Mouse (Mus musculus): Measurements from ENCODE around the gene Speer4a. TPM values are rescaled to one million over a fixed set of nuclear protein-coding genes. Genes with fewer than 3 reads are reported as not detected.
"Not testable (repeated sequence)": the region's sequence is repeated elsewhere in the genome, so short reads cannot be mapped to it uniquely, and the experiment has no call there.

Gene Speer4a
- 0.12 and 0.17 TPM in 2 replicates for polyA plus RNA-seq (2014; fragmentation: Nextera tagmentation; extraction: Ambion mirVana)

DNA sequence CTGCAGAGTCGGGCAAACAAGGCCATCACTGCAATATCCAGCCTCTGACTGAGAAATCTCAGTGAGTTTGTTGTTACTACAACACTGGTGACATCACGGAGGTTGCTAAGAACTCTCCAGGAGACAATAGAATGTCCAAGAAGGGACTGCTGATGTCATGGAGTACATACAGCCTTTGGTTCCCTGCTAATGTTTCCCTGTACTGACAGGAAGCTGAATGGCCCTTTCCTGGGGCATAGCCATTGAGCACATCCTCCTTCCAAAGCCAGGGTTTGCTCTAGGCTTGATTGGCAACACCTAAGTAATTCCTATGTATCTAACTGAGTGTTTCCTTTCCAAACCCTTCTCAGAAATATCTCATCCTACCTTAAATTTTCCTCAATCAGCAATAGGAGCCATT lies at the start of gene Speer4a:
Speer4a (minus strand) TSS at position 101 of the 400 bp plus-strand sequence.
- not testable (repeated sequence) for H3K36me3 ChIP-seq (ENCODE audit: control insufficient read depth, insufficient read depth, low read length); H3K27me3 ChIP-seq (ENCODE audit: control insufficient read depth, insufficient read depth, low read length); H3K9ac ChIP-seq (ENCODE audit: low read length); H3K27ac ChIP-seq (ENCODE audit: low read depth, low read length); H3K4me2 ChIP-seq (ENCODE audit: low read depth, low read length, severe bottlenecking); H3K4me1 ChIP-seq (replicated peaks; ENCODE audit: control insufficient read depth, insufficient read depth, low read length); DNase-seq (ENCODE audit: low spot score); ATAC-seq (replicated peaks; ENCODE audit: low FRiP score); H3K4me3 ChIP-seq (ENCODE audit: low read depth, low read length); H3K9me3 ChIP-seq (ENCODE audit: control insufficient read depth, low read length)
- 72% methylated on average over 2 of the region's 2 CpGs for WGBS

DNA sequence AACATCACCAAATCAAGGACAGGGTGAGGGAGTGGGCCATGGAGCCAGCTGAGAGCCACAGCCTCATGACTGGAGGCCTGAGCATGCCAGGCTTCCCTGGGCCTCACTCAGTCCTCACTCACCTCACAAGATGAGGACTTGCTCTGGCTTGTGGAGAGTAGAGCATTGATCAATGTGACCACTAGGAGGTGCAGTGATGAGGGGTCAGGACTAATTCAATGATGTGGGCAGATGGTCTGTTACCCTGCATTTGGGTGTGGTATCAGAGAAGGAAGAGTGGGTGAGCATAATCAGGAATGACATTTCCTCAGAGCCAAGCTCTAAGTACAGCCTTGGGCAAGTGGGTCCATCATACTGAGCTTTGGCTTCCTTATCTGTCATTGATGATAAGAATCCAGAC lies 39.7 kb upstream of the Speer4a start:
- not testable (repeated sequence) for H3K36me3 ChIP-seq (ENCODE audit: control insufficient read depth, insufficient read depth, low read length); DNase-seq (ENCODE audit: low spot score); H3K4me3 ChIP-seq (ENCODE audit: low read depth, low read length); H3K9me3 ChIP-seq (ENCODE audit: control insufficient read depth, low read length); H3K27me3 ChIP-seq (ENCODE audit: control insufficient read depth, insufficient read depth, low read length); ATAC-seq (replicated peaks; ENCODE audit: low FRiP score); H3K9ac ChIP-seq (ENCODE audit: low read length); H3K4me1 ChIP-seq (replicated peaks; ENCODE audit: control insufficient read depth, insufficient read depth, low read length); H3K27ac ChIP-seq (ENCODE audit: low read depth, low read length); H3K4me2 ChIP-seq (ENCODE audit: low read depth, low read length, severe bottlenecking)

GRCm38 (mm10) chr5:26070716-26071115 lies 31.4 kb upstream of the Speer4a start:
- 86% methylated on average over 24 of the region's 24 CpGs for WGBS
- Histone ChIP-seq H3K36me3 (ENCODE audit: control insufficient read depth, insufficient read depth, low read length) (no peaks in the 10 kb centered on the region), H3K4me3 (ENCODE audit: low read depth, low read length) (no peak overlapping the region), H3K9ac (ENCODE audit: low read length) (no peak overlapping the region), H3K4me2 (ENCODE audit: low read depth, low read length, severe bottlenecking) (no peak overlapping the region), H3K27me3 (ENCODE audit: control insufficient read depth, insufficient read depth, low read length) (no peaks in the 10 kb centered on the region), H3K4me1 (replicated peaks; ENCODE audit: control insufficient read depth, insufficient read depth, low read length) (no peaks in the 10 kb centered on the region), H3K9me3 (ENCODE audit: control insufficient read depth, low read length) (no peaks in the 10 kb centered on the region), H3K27ac (ENCODE audit: low read depth, low read length) (no peak overlapping the region)
- DNase-seq (ENCODE audit: low spot score) (peak; percentile 46), ATAC-seq (replicated peaks; ENCODE audit: low FRiP score) (no peak)

DNA sequence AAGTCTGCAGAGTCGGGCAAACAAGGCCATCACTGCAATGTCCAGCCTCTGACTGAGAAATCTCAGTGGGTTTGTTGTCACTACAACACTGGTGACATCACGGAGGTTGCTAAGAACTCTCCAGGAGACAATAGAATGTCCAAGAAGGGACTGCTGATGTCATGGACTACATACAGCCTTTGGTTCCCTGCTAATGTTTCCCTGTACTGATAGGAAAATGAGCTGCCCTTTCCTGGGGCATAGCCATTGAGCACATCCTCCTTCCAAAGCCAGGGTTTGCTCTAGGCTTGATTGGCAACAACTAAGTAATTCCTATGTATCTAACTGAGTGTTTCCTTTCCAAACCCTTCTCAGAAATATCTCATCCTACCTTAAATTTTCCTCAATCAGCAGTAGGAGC lies 19.1 kb upstream of the Speer4a start, which contains the start of gene Gm7347:
Gm7347 (minus strand) TSS at position 101 of the 400 bp plus-strand sequence.
- not testable (repeated sequence) for H3K9me3 ChIP-seq (ENCODE audit: control insufficient read depth, low read length); H3K4me3 ChIP-seq (ENCODE audit: low read depth, low read length); H3K9ac ChIP-seq (ENCODE audit: low read length); H3K27me3 ChIP-seq (ENCODE audit: control insufficient read depth, insufficient read depth, low read length); DNase-seq (ENCODE audit: low spot score); H3K36me3 ChIP-seq (ENCODE audit: control insufficient read depth, insufficient read depth, low read length); H3K4me2 ChIP-seq (ENCODE audit: low read depth, low read length, severe bottlenecking); H3K4me1 ChIP-seq (replicated peaks; ENCODE audit: control insufficient read depth, insufficient read depth, low read length); H3K27ac ChIP-seq (ENCODE audit: low read depth, low read length); ATAC-seq (replicated peaks; ENCODE audit: low FRiP score)
- WGBS, result no CpG with 5 or more reads among the region's 2 CpGs

GRCm38 (mm10) chr5:26022816-26023215 lies 16.5 kb downstream of the Speer4a start, which contains the start of gene Gm5862:
Gm5862 (minus strand) TSS chr5:26022916.
- H3K9me3 ChIP-seq (ENCODE audit: control insufficient read depth, low read length); H3K27me3 ChIP-seq (ENCODE audit: control insufficient read depth, insufficient read depth, low read length); DNase-seq (ENCODE audit: low spot score); ATAC-seq (replicated peaks; ENCODE audit: low FRiP score); H3K4me2 ChIP-seq (ENCODE audit: low read depth, low read length, severe bottlenecking); H3K36me3 ChIP-seq (ENCODE audit: control insufficient read depth, insufficient read depth, low read length); H3K4me3 ChIP-seq (ENCODE audit: low read depth, low read length); H3K4me1 ChIP-seq (replicated peaks; ENCODE audit: control insufficient read depth, insufficient read depth, low read length); H3K27ac ChIP-seq (ENCODE audit: low read depth, low read length); H3K9ac ChIP-seq (ENCODE audit: low read length): not testable (repeated sequence)
- WGBS, result no CpG with 5 or more reads among the region's 3 CpGs

DNA sequence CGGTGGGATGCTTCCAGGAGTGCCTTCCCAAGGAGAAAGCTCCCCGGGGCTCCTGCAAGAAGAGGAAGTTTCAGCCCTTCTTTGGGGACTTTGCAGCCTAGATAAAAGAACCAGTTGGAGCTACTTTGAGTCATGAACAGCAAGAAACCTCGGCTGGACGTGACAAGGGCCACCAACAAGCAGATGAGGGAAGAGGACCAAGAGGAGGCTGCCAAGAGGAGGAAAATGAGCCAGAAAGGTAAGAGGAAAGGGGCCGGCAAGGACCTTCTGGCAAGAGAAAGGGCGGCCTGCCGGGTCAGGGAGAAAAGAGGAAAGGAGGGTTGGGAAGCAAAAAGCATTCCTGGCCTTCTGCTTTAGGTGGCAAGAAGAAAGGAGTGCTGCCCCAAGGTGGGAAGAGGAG lies 31.7 kb downstream of the Speer4a start:
- not testable (repeated sequence) for ATAC-seq (replicated peaks; ENCODE audit: low FRiP score); H3K4me2 ChIP-seq (ENCODE audit: low read depth, low read length, severe bottlenecking)

DNA sequence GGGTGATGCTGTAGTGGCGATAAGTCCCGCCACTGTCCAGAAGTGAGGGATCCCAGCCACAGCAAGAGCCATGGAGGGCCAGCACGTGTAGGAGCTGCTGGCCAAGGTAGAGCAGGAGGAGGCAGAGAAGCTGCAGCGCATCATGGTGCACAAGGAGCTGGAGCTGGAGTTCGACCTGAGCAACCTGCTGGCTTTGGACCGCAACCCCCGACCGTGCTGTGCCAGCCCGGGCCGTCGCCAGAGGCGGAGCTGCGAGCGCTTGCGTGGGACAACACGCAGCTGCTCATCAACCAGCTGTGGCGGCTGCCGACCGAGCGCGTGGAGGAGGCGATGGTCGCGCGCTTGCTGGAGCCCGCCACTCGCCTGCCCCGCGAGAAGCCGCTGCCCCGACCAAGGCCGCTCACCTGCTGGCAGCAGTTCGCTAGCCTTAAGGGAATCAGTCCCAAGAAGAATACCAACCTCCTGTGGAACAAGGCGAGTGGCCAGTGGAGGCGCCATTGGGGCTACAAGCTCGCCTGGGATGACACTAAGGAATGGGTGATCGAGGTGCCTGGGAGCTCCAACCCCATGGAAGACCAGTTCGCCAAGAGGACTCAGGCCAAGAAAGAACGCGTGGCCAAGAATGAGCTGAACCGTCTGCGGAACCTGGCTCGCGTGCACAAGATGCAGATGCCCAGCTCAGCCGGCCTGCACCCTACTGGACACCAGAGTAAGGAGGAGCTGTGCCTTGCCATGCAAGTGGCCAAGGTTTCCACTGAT lies 32.2 kb downstream of the Speer4a start:
- not testable (repeated sequence) for H3K36me3 ChIP-seq (ENCODE audit: control insufficient read depth, insufficient read depth, low read length)
- DNase-seq (ENCODE audit: low spot score), result peak; percentile 83

More for the DNA sequence above, 31.7 kb downstream of the Speer4a start:
- H3K27me3 ChIP-seq (ENCODE audit: control insufficient read depth, insufficient read depth, low read length); H3K4me1 ChIP-seq (replicated peaks; ENCODE audit: control insufficient read depth, insufficient read depth, low read length); H3K9ac ChIP-seq (ENCODE audit: low read length); H3K4me3 ChIP-seq (ENCODE audit: low read depth, low read length); H3K9me3 ChIP-seq (ENCODE audit: control insufficient read depth, low read length); DNase-seq (ENCODE audit: low spot score); H3K27ac ChIP-seq (ENCODE audit: low read depth, low read length); H3K36me3 ChIP-seq (ENCODE audit: control insufficient read depth, insufficient read depth, low read length): not testable (repeated sequence)
- WGBS, result 64% methylated on average over 6 of the region's 7 CpGs

DNA sequence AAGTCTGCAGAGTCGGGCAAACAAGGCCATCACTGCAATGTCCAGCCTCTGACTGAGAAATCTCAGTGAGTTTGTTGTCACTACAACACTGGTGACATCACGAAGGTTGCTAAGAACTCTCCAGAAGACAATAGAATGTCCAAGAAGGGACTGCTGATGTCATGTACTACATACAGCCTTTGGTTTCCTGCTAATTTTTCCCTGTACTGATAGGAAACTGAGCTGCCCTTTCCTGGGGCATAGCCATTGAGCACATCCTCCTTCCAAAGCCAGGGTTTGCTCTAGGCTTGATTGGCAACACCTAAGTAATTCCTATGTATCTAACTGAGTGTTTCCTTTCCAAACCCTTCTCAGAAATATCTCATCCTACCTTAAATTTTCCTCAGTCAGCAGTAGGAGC lies 34.7 kb downstream of the Speer4a start, which contains the start of gene Gm1979:
Gm1979 (minus strand) TSS at position 101 of the 400 bp plus-strand sequence.
- H3K36me3 ChIP-seq (ENCODE audit: control insufficient read depth, insufficient read depth, low read length); DNase-seq (ENCODE audit: low spot score); H3K4me2 ChIP-seq (ENCODE audit: low read depth, low read length, severe bottlenecking); H3K4me3 ChIP-seq (ENCODE audit: low read depth, low read length); H3K27ac ChIP-seq (ENCODE audit: low read depth, low read length); H3K9ac ChIP-seq (ENCODE audit: low read length); ATAC-seq (replicated peaks; ENCODE audit: low FRiP score); H3K4me1 ChIP-seq (replicated peaks; ENCODE audit: control insufficient read depth, insufficient read depth, low read length); H3K9me3 ChIP-seq (ENCODE audit: control insufficient read depth, low read length); H3K27me3 ChIP-seq (ENCODE audit: control insufficient read depth, insufficient read depth, low read length): not testable (repeated sequence)
- 100% methylated on average over 1 of the region's 2 CpGs for WGBS

More for the DNA sequence above, 32.2 kb downstream of the Speer4a start:
- not testable (repeated sequence) for H3K27me3 ChIP-seq (ENCODE audit: control insufficient read depth, insufficient read depth, low read length); H3K4me1 ChIP-seq (replicated peaks; ENCODE audit: control insufficient read depth, insufficient read depth, low read length); H3K9me3 ChIP-seq (ENCODE audit: control insufficient read depth, low read length); H3K27ac ChIP-seq (ENCODE audit: low read depth, low read length)
- H3K4me3 ChIP-seq (ENCODE audit: low read depth, low read length), result peak overlapping the region; percentile 37
- peak overlapping the region; percentile 27 for H3K9ac ChIP-seq (ENCODE audit: low read length)
- peak overlapping the region; percentile 81 for H3K4me2 ChIP-seq (ENCODE audit: low read depth, low read length, severe bottlenecking)
- ATAC-seq (replicated peaks; ENCODE audit: low FRiP score), result peak; percentile 91
- 22% methylated on average over 39 of the region's 45 CpGs for WGBS

- H3K4me3 ChIP-seq (ENCODE audit: low read depth, low read length); H3K27ac ChIP-seq (ENCODE audit: low read depth, low read length); H3K4me1 ChIP-seq (replicated peaks; ENCODE audit: control insufficient read depth, insufficient read depth, low read length); H3K9me3 ChIP-seq (ENCODE audit: control insufficient read depth, low read length); H3K4me2 ChIP-seq (ENCODE audit: low read depth, low read length, severe bottlenecking); H3K27me3 ChIP-seq (ENCODE audit: control insufficient read depth, insufficient read depth, low read length); ATAC-seq (replicated peaks; ENCODE audit: low FRiP score); H3K9ac ChIP-seq (ENCODE audit: low read length); DNase-seq (ENCODE audit: low spot score); H3K36me3 ChIP-seq (ENCODE audit: control insufficient read depth, insufficient read depth, low read length): not testable (repeated sequence)
- WGBS, result no CpG with 5 or more reads among the region's 3 CpGs
Observed at GRCm38 (mm10) chr5:25988550-25988949, 50.8 kb downstream of the Speer4a start, which contains the start of gene Gm21698. Gm21698 (minus strand) TSS chr5:25988650.

Data from forebrain, embryonic 11.5 days (tissue).